26 mouse cellular contexts compared by ENCODE assay signal in genomic region chr16:11753466-11753865, GRCm38 (mm10).
"Had no signal": no experiment of that assay in that cellular context is flagged by ENCODE, and none has a peak within 500 bp of the region (broad histone marks: within the 10 kb centered on the region; RNA-seq: fewer than 3 reads in every experiment).

No protein-coding gene starts in this region.

- H3K9ac ChIP-seq: embryonic facial prominence, embryonic 12.5 days; embryonic facial prominence, embryonic 13.5 days; embryonic facial prominence, embryonic 15.5 days; forebrain, embryonic 12.5 days; forebrain, embryonic 15.5 days; forebrain, postnatal 0 days had no signal

- DNase-seq: cerebellum, adult 18-20 months; cerebellum, adult 8-10 months; cerebellum, adult 9-10 months; cerebellum, adult 9-11 months; cerebellum, postnatal 10 days; cerebellum, postnatal 14 days; cerebellum, postnatal 25 days; cerebellum, postnatal 36 days; embryo, embryonic 11 days; forebrain, postnatal 0 days; gastrocnemius, adult 2 months; gastrocnemius, postnatal 10 days; gastrocnemius, postnatal 14 days; gastrocnemius, postnatal 25 days; heart, adult 18-20 months; heart, adult 2 months had no signal

- ATAC-seq: forebrain, embryonic 14.5 days; forebrain, embryonic 15.5 days; forebrain, embryonic 16.5 days; forebrain, postnatal 0 days had no signal

- H3K4me2 ChIP-seq: embryonic facial prominence, embryonic 12.5 days; embryonic facial prominence, embryonic 13.5 days; embryonic facial prominence, embryonic 15.5 days; forebrain, embryonic 12.5 days; forebrain, embryonic 15.5 days had no signal

- H3K36me3 ChIP-seq: embryonic facial prominence, embryonic 10.5 days; embryonic facial prominence, embryonic 12.5 days; embryonic facial prominence, embryonic 15.5 days; forebrain, embryonic 10.5 days; forebrain, embryonic 12.5 days; forebrain, embryonic 15.5 days had no signal

- H3K4me3 ChIP-seq: embryonic facial prominence, embryonic 10.5 days; embryonic facial prominence, embryonic 12.5 days; embryonic facial prominence, embryonic 13.5 days; embryonic facial prominence, embryonic 15.5 days; erythroblast, embryonic 14.5 days; forebrain, embryonic 10.5 days; forebrain, embryonic 12.5 days; forebrain, embryonic 15.5 days; gastrocnemius, adult 2 months; heart, adult 2 months had no signal

- H3K4me1 ChIP-seq: embryonic facial prominence, embryonic 10.5 days; embryonic facial prominence, embryonic 12.5 days; embryonic facial prominence, embryonic 13.5 days; embryonic facial prominence, embryonic 15.5 days; forebrain, embryonic 10.5 days; forebrain, embryonic 12.5 days; forebrain, embryonic 15.5 days had no signal

- H3K9me3 ChIP-seq: embryonic facial prominence, embryonic 10.5 days; embryonic facial prominence, embryonic 12.5 days; embryonic facial prominence, embryonic 13.5 days; embryonic facial prominence, embryonic 15.5 days; forebrain, embryonic 10.5 days; forebrain, embryonic 12.5 days; forebrain, embryonic 15.5 days had no signal

- H3K27me3 ChIP-seq: embryonic facial prominence, embryonic 12.5 days; embryonic facial prominence, embryonic 13.5 days; embryonic facial prominence, embryonic 15.5 days; forebrain, embryonic 12.5 days; forebrain, embryonic 15.5 days had no signal

- H3K27ac ChIP-seq: embryonic facial prominence, embryonic 10.5 days; embryonic facial prominence, embryonic 12.5 days; embryonic facial prominence, embryonic 13.5 days; embryonic facial prominence, embryonic 15.5 days; forebrain, embryonic 10.5 days; forebrain, embryonic 12.5 days; forebrain, embryonic 15.5 days; gastrocnemius, adult 2 months; heart, adult 2 months had no signal
